Mouse (Mus musculus) brain, adult 2 months (tissue): ENCODE data around the gene Fam219a.

Source experiments
- DNase-seq: peaks from one replicate; pipeline ENCODE4 v3.0.0; 2011; ENCODE audit warnings: low read depth, low spot score

The Fam219a gene

DNA sequence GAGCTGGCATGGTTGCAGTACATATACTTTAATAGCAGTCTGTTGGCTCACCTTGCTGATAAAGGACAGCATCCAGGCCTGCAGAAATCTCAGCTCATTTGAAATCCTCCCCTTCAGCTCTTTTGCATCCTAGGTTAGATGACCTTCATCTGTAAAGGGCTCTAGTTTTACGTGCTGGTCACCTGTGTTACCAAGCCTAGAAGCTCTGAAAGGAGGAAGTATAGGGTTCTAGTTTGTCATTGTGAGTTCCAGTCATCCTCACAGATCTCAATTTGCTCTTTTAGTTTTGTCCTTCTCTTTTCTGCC, 98.0 kb downstream of the Fam219a start:
- DNase-seq, result no peak

DNA sequence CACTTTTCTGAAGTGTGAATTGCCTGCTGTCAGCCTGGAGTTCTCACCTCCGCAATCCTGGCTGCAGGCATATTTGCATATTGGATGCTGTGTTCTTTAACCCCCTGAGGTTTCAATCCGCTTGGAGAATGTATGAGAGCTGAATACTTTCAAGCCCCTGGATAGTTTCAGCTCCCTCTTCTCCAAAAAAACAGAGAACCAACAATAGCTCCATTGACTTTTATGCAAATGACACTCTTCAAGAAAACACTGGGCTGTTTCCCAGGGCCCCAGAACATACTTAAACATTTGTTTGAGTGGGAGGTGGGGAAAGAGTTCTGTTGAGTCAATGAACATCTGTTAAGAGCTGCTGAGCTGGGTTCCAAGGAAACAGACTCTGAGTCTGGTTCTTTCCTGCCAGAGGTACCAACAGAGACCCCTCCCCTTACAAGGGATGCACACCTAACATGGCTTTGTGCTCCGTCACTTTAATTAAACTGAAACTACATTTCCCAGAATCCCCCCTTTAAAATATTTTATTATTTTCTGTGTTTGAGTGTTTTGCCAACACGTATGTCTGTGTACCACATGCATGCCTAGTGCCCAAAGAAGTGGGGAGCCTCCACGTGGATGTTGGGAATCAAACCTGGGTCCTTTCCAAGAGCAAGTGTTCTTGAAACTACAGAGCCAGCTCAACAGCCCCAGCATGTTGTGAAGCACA, 98.5 kb downstream of the Fam219a start:
- DNase-seq, result peak; percentile 88

DNA sequence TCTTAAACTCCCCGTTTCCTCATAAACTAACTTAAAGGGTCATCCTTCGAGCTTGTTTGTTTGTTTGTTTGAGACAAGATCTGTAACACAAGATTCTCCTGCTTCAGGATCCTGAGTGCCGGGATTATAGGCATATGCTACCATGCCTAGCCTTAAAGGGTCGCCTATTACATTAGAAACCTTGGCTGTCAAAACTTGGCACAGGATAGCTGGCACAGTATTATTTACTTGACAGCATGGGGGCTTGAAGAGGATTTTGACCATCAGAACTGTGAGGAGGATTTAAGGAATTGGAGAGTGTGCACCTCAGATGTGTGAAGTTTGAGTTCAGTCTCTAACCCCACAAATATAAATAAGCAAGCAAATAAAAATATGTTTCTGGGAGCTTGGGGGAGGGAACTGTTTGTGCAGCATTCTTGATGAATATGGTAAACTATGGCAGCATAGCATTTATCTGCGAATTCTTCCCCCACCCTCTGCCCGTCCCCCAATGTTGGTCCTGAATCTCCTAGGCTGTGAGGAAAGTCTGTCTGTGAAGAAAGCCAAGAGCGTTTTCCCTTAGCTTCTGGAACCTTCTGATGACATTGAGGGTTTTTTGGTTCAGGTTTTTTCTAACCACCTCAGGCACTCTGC, 99.2 kb downstream of the Fam219a start:
- no peak for DNase-seq

DNA sequence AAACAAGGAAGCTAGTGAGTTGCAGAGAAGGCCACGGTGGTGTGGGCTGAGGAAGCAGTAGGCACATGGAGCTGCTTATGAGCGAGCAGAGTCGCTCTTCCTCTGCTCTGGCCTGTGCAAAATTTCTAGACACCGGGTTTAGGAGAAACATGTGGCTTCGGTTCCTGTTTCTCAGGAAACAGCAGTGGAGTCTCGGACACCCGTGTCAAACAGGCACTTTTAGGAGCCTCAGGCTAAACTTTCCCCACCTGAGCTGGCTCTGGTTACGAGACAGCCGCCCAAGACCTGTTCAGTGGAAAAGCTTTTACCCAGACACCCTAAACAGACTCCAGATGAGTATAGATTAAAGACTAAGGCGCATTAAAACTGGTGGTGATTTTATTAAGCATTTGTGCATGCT, 100.1 kb downstream of the Fam219a start:
- no peak for DNase-seq

DNA sequence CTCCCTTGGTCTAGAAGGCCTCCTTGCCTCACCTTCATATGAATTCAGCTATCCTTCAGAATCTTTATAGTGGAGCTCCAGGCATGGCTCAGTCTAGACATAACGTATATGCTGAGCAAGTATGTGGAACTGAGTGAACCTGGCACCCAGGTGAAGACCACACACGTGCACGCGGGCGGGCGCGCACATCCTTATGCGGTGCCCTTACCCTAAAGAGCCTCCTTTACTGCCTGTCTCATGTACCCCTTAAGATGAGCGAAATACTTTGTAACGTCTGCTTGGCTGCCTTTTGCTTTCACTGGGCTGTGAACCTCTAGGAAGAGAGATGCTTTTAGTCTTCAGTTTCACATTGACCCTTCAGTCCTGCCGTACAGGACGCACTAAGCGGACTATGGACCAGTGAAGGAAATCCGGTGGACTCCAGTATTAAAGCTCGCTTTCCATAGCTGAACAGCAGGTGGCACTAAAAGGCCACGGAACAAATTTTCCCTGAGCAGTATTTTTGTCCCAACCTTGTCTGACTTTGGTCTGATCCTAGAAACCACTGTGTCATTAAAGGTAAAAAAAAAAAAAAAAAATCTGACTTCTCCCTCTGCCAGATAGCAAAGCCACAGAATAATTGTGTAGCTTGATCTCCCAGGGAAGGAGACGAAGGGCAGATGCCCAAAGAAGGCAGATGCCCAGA, 100.8 kb downstream of the Fam219a start:
- DNase-seq, result peak; percentile 79
